Mouse (Mus musculus) small intestine, adult 2 months (tissue): ENCODE measurements around the gene Slc37a1. TPM values are rescaled to one million over a fixed set of nuclear protein-coding genes. Genes with fewer than 3 reads are reported as not detected.

Experiments
- H3K27ac ChIP-seq: fragments of 200-500 bp; 2 replicates; pipeline ENCODE4 v1.5.1; 2012; ENCODE audit warnings: low read depth, low read length, control low read depth, inconsistent platforms; ENCODE audit not compliant: insufficient read depth
- H3K27me3 ChIP-seq: fragments of 200-500 bp; 2 replicates; pipeline ENCODE4 v1.6.1; 2012; ENCODE audit warnings: mild to moderate bottlenecking, moderate library complexity, low read length, inconsistent platforms; ENCODE audit not compliant: control insufficient read depth, insufficient read depth
- H3K36me3 ChIP-seq: fragments of 200-500 bp; 2 replicates; pipeline ENCODE4 v1.6.1; 2012; ENCODE audit warnings: mild to moderate bottlenecking, low read length, control low read depth, inconsistent platforms; ENCODE audit not compliant: control insufficient read depth, insufficient read depth
- H3K4me1 ChIP-seq: fragments of 200-500 bp; 2 replicates; pipeline ENCODE4 v1.6.1; 2012; ENCODE audit warnings: low read length, inconsistent platforms, mixed read lengths; ENCODE audit not compliant: control insufficient read depth, insufficient read depth, insufficient read length
- H3K4me3 ChIP-seq: fragments of 200-500 bp; 2 replicates; pipeline ENCODE4 v1.5.1; 2012; ENCODE audit warnings: low read depth, mild to moderate bottlenecking, control low read depth, inconsistent platforms, low read length, moderate library complexity
- CTCF ChIP-seq: fragments of 200-500 bp; IDR thresholded peaks from 2 replicates; pipeline ENCODE4 v1.5.1; 2012; ENCODE audit warnings: low read depth, mild to moderate bottlenecking, control low read depth, inconsistent platforms, low read length, moderate library complexity, mixed read lengths; ENCODE audit not compliant: insufficient replicate concordance, insufficient read length; ENCODE audit errors: extremely low read depth
- POLR2A ChIP-seq: fragments of 200-500 bp; IDR thresholded peaks from 2 replicates; pipeline ENCODE4 v1.6.1; 2012; ENCODE audit warnings: low read depth, mild to moderate bottlenecking, control low read depth, inconsistent platforms, low read length, moderate library complexity
- WGBS: fragments of 180-500 bp; shearing (Covaris S2); methylation state at CpG from one replicate; pipeline ENCODE4 v1.1.7; 2018; 5-methylcytosine and 5-hydroxymethylcytosine counted together
- polyA plus RNA-seq: library from polyadenylated mRNA; depleted of rRNA; stranded (reverse); fragments of >200 nt; gene quantifications from 2 replicates; pipeline ENCODE4 v1.2.3, GENCODE M21; 2012

Slc37a1 gene
- polyA plus RNA-seq, 1 experiment = 145 TPM

DNA sequence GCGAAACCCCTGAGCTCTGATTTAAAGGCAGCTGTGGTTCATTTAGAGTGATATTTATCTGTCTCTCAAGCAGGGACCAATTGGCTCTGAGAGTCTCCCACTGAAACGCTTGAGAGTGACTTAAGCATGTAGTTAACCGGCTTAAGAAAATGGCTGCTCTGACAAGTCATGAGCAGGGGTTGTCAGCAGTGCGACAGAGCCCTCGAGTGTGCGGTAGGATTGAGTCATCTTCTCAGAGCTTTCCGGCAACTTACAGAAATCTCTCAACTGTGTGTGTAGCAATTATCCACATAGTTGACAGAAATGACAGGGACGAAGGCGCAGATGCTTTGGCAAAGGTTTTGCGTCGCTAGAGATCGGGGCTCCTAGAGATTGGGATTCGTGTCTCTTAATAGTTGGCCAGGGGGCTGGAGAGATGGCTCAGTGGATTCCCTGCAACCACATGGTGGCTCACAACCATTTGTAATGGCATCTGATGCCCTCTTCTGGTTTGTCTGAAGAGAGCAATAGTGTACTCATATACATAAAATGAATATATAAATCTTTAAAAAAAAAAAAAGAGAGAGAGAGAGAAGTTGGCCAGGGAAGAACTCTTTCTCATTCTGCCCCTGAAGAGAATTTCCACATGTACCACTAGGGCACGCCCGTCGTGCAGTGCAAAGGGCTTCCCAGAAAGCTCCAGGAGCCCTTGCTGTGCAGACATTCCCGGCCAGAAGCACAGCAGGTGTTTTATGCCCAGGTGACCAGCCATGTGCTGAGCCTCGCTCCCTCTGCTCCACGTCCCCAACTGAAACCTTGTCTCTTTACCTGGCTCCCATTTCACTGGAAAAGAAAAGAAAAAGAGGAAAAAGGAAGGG lies 4.5 kb upstream of the Slc37a1 start:
- H3K36me3 ChIP-seq = no peaks in the 10 kb centered on the region
- TF ChIP-seq POLR2A (no peak), CTCF (no peak)
- no peak overlapping the region for H3K4me3 ChIP-seq
- no peaks in the 10 kb centered on the region for H3K4me1 ChIP-seq
- 54% methylated on average over 19 of the region's 19 CpGs for WGBS
- H3K27me3 ChIP-seq = no peaks in the 10 kb centered on the region
- no peak overlapping the region for H3K27ac ChIP-seq

DNA sequence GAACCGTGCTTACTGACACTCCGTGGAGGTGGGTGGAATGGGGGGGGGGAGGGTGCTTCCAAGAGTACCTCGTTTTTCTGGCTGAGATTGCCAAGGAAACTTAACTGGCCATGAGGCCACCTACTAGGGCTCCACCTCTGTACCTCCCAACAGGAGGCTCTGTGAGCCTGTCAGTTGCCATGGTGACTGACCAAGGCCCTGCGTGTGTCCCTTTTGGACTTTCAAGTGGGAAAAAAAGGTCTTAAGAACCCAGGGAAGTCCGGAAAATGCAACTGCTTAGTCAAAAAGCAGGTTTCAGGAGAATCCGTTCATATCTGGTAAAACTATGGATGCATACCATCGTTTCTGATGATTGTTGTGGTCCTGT lies 3.9 kb upstream of the Slc37a1 start:
- TF ChIP-seq POLR2A (no peak), CTCF (no peak)
- Histone ChIP-seq H3K36me3 (no peaks in the 10 kb centered on the region), H3K4me3 (no peak overlapping the region), H3K27me3 (no peaks in the 10 kb centered on the region), H3K27ac (no peak overlapping the region), H3K4me1 (no peaks in the 10 kb centered on the region)
- WGBS = 52% methylated on average over 7 of the region's 7 CpGs

DNA sequence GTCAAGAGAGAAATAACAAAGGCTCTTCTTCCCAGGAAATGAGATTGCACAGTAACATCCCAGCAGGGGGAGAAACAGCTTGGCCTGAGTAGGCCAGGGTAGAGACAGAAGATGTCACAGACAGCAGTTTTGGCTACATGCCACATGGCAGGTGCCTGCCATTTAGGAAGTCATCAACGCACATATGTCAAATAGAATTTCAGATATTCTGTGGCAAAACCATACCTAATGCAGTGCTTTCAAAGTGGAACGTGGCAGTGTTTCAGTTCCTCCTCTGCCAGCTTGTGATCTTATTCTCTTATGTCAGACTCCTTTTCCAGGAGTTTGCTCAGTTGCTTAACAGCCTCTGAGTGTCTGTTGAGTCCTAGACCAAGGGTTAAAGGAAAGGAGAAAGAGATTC lies 725 bp upstream of the Slc37a1 start:
- H3K4me3 ChIP-seq = no peak overlapping the region
- 60% methylated on average over 2 of the region's 2 CpGs for WGBS
- TF ChIP-seq POLR2A (no peak), CTCF (no peak)
- no peaks in the 10 kb centered on the region for H3K36me3 ChIP-seq
- H3K27ac ChIP-seq = no peak overlapping the region
- H3K27me3 ChIP-seq = no peaks in the 10 kb centered on the region
- H3K4me1 ChIP-seq = peaks cover 1% of the 10 kb centered on the region; the same call in 1 of the 2 replicates

DNA sequence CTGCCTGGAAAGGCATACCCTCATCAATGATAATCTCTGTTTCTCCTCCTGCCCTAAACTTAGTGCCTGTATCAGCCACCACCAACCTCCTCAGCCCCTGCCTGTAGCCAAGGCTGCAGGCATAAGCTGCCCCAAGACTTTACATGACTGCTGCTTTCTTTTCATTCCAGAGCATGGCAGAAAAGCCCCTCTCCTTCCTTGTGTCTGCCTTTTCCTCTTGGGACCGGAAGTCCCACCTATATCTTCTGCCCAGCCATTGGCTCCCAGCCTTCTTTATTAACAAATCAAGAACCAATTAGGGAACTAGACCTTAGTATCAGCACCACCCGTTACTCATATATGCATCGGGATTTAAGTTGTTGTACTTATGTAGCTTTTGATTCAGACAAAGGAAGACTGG lies 624 bp downstream of the Slc37a1 start:
- Histone ChIP-seq H3K4me1 (peaks cover 2% of the 10 kb centered on the region; the same call in 1 of the 2 replicates), H3K27ac (no peak overlapping the region), H3K4me3 (no peak overlapping the region), H3K36me3 (no peaks in the 10 kb centered on the region), H3K27me3 (no peaks in the 10 kb centered on the region)
- no peak for TF ChIP-seq CTCF
- TF ChIP-seq POLR2A = no peak
- 89% methylated on average over 3 of the region's 3 CpGs for WGBS

DNA sequence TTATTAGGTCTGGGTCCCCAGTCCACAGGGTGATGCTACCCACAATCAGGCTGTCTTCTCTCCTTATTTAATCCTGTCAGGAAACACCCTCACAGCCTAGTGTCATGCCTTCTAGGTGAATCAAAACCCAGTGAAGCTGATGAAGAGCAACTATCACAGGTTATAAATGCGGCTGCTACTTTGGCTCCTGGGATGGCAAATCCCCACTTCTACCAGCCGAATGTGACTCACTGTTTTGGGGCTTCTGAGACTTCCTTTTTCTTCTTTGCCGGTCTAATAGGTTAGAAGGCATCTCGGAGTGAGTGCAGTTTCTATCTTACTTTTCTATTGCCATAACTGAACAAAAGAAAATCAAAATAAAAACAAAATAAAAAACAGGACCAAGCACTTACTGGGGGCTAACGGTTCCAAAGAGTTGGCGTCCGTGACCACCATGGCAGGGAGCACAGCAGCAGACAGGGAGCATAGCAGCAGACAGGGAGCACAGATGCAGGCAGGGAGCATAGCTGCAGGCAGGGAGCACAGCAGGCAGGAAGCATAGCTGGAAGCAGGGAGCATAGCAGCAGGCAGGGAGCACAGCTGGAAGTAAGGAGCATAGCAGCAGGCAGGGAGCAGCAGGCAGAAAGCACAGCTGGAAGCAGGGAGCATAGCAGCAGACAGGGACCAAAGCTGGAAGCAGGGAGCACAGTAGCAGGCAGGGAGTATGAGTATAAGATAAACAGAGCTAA lies 2.6 kb downstream of the Slc37a1 start:
- TF ChIP-seq CTCF = no peak
- TF ChIP-seq POLR2A = no peak
- Histone ChIP-seq H3K4me3 (no peak overlapping the region), H3K27ac (no peak overlapping the region), H3K27me3 (no peaks in the 10 kb centered on the region), H3K36me3 (no peaks in the 10 kb centered on the region), H3K4me1 (peaks cover 2% of the 10 kb centered on the region; the same call in 1 of the 2 replicates)
- WGBS = 69% methylated on average over 7 of the region's 7 CpGs

DNA sequence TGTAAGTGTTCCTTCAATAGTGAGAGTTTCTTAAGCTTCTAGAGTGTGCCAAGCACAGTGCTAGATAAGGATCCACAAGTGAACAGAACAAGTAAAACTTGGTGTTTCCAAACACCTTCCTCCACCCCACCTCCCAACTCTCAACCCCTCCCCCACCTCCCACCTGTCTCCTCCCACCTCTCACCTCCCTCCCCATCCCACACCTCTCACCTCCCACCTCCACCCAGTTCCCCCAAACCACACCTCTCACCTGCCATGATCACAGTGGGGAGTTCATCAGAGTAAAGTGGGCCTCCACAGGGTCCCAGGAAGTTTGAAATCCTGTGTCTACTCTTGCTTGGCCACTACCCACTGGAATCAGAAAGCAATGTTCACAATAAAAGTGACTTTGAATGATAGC lies 3.7 kb downstream of the Slc37a1 start:
- Histone ChIP-seq H3K36me3 (no peaks in the 10 kb centered on the region), H3K4me1 (peaks cover 6% of the 10 kb centered on the region; the same call in 1 of the 2 replicates), H3K27me3 (no peaks in the 10 kb centered on the region), H3K27ac (no peak overlapping the region), H3K4me3 (no peak overlapping the region)
- TF ChIP-seq CTCF (no peak), POLR2A (no peak)

DNA sequence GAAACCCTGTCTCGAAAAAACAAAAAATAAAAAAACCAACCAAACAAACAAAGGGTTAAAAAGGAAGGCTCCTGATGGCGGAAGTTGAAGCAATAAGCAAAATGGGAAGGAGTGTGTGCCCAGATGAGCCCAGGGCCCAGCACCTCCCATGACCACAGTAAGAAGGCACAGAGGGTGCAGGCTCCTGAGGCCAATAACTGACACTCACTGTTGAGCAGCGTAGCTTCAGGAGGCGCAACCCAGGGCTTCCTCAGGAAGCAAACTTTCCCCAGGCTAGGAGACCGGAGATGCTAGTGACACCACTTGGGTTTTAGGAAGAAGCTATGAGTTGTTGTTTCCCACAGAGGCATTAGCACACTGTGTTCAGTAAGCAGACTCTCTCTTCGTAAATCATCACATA lies 4.3 kb downstream of the Slc37a1 start:
- Histone ChIP-seq H3K36me3 (no peaks in the 10 kb centered on the region), H3K4me1 (peaks cover 6% of the 10 kb centered on the region; the same call in 1 of the 2 replicates), H3K27me3 (no peaks in the 10 kb centered on the region), H3K27ac (no peak overlapping the region), H3K4me3 (no peak overlapping the region)
- TF ChIP-seq CTCF = no peak
- 67% methylated on average over 6 of the region's 6 CpGs for WGBS
